Mouse (Mus musculus) kidney, adult 2 months (tissue): Measurements from ENCODE around the gene Mmp20.

ENCODE experiments used
- CTCF ChIP-seq: fragments of 200-500 bp; conservative IDR thresholded peaks from 2 replicates; pipeline ENCODE4 v1.5.1; 2011; ENCODE audit warnings: low read depth, mild to moderate bottlenecking, control low read depth, low read length, moderate library complexity, mixed read lengths; ENCODE audit not compliant: insufficient read depth, insufficient read length
- POLR2A ChIP-seq: fragments of 200-500 bp; IDR thresholded peaks from one replicate; pipeline ENCODE4 v1.6.1; 2011; ENCODE audit warnings: low read depth, low read length, control low read depth

GRCm38 (mm10) chr9:7604005-7604404 lies 24.0 kb upstream of the Mmp20 start:
- TF ChIP-seq POLR2A (no peak), CTCF (no peak)
